Comparison of ENCODE assay signal across 8 mouse cellular contexts in the genomic region with DNA sequence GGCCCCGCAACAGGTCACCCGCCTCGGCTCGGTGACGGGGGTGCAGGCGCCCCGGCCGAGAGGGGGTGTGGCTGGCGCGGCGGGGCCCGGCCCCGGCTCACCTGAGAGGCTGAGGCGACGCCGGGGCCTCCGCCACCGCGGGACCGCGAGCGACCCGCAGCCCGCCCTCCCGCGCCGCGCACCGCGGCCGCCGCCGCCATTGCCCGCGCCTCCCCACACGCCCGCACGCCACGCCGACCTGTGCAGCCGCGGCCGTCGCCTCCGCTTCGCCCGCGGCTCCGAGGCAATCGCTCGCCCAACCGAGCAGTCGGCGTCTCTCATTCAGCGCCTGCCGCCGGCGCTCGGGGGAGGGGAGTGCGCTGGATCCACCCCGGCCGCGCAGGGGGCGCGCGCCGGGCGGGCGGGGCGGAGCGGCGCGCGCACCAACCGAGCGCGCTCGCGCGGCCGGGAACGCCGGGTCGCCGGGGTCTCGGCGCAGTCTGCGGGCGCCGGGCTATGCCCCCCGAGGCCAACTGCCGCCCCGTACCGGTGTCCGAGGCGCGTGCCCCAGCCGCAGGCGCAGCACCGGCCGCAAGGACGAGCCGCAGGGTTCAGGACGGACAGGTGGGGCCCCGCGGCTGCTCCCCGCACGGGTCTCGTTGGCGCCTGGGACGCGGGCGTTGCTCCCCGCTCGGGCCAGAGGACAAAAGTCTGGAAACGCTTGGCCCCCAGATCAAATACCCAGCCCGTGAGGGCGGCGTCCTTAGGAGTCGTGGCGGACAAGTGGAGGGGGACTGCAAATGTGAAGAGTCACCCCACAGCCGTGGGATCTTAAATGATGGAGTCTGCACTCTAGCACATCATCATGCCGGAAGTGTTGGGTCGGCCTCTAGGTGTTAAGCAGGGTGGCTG. TPM values are rescaled to one million over a fixed set of nuclear protein-coding genes. Genes with fewer than 3 reads are reported as not detected.
DNase-seq lines count a peak whose midpoint lies in the region; ATAC-seq and TF ChIP-seq lines count a peak whose summit lies in the region.

A gene (minus strand): TSS at position 376 of the 891 bp plus-strand sequence.

- WGBS in forebrain, postnatal 0 days, result under 1% methylated on average over 75 of the region's 124 CpGs
- under 1% methylated on average over 104 of the region's 124 CpGs for WGBS in hindbrain, embryonic 12.5 days

- TF ChIP-seq RAD21 in MEL (IDR thresholded peaks at IDR 0.05; ENCODE audit: low read depth, low read length), result no peak

- peak; percentile 68 for DNase-seq in MEL (ENCODE audit: low read depth, low spot score)
- DNase-seq in cerebellum, adult 11 months, result peak; percentile 58
- peak; percentile 81 for DNase-seq in forebrain, postnatal 0 days
- peak; percentile 50 to 67 for DNase-seq in layer of hippocampus, postnatal 25 days (ENCODE audit: extremely low spot score in 1 of 2, low spot score in 1 of 2)
- peak; percentile 64 for DNase-seq in lung, postnatal 14 days
- peak; percentile 77 for DNase-seq in ovary, postnatal 36 days (ENCODE audit: low spot score)
- DNase-seq in thymus, postnatal 36 days, result peak; percentile 79 to 84

- TF ChIP-seq POLR2A in MEL (IDR thresholded peaks at IDR 0.05; ENCODE audit: control insufficient read depth in 1 of 2, insufficient read depth in 1 of 2, low read depth in 1 of 2, low read length in 2 of 2, poor library complexity in 1 of 2), result peak in 1 of 2 experiments; percentile 23; a peak in 2 of 4 replicates

- no peak for TF ChIP-seq CTCF in MEL (IDR thresholded peaks at IDR 0.05 in 2 of 3, conservative IDR thresholded peaks at IDR 0.05 in 1 of 3; ENCODE audit: control insufficient read depth in 1 of 3, insufficient read depth in 1 of 3, low read depth in 2 of 3, low read length in 3 of 3, poor library complexity in 1 of 3, severe bottlenecking in 1 of 3)
- TF ChIP-seq CTCF in forebrain, postnatal 0 days (IDR thresholded peaks at IDR 0.05; ENCODE audit: low read depth), result no peak

- no peak for TF ChIP-seq EP300 in MEL (IDR thresholded peaks at IDR 0.05; ENCODE audit: low read depth in 1 of 2, low read length in 2 of 2)

- peaks cover 0 to 2% of the 10 kb centered on the region in 2 experiments; a peak in 1 of 4 replicates for H3K4me1 ChIP-seq in MEL (ENCODE audit: control insufficient read depth in 1 of 2, insufficient read depth in 2 of 2, low read length in 2 of 2)
- H3K4me1 ChIP-seq in forebrain, postnatal 0 days (ENCODE audit: insufficient read depth), result peaks cover 13% of the 10 kb centered on the region; the same call in 1 of the 2 replicates
- peaks cover 18% of the 10 kb centered on the region for H3K4me1 ChIP-seq in hindbrain, embryonic 12.5 days

- H3K4me3 ChIP-seq in MEL (ENCODE audit: control insufficient read depth in 1 of 2, insufficient read depth in 1 of 2, low read depth in 2 of 2, low read length in 2 of 2), result peak within 1 kb of the TSS; percentile 67 to 98
- peak within 1 kb of the TSS; percentile 96 for H3K4me3 ChIP-seq in forebrain, postnatal 0 days (ENCODE audit: low read depth, low read length)
- H3K4me3 ChIP-seq in hindbrain, embryonic 12.5 days, result peak within 1 kb of the TSS; percentile 97

- H3K9ac ChIP-seq in MEL (ENCODE audit: control insufficient read depth, low read depth, low read length, poor library complexity, severe bottlenecking), result peak within 1 kb of the TSS; percentile 75
- peak within 1 kb of the TSS; percentile 89 for H3K9ac ChIP-seq in forebrain, postnatal 0 days
- peak within 1 kb of the TSS; percentile 94 for H3K9ac ChIP-seq in hindbrain, embryonic 12.5 days

- peak within 1 kb of the TSS; percentile 82 for H3K4me2 ChIP-seq in forebrain, postnatal 0 days (ENCODE audit: low read depth)
- peak within 1 kb of the TSS; percentile 76 for H3K4me2 ChIP-seq in hindbrain, embryonic 12.5 days (replicated peaks)

- peaks cover 0 to 2% of the 10 kb centered on the region in 2 experiments; a peak in 2 of 4 replicates for H3K36me3 ChIP-seq in MEL (ENCODE audit: control insufficient read depth in 1 of 2, insufficient read depth in 2 of 2, low read length in 2 of 2)
- no peaks in the 10 kb centered on the region for H3K36me3 ChIP-seq in forebrain, postnatal 0 days (ENCODE audit: insufficient read depth)
- no peaks in the 10 kb centered on the region for H3K36me3 ChIP-seq in hindbrain, embryonic 12.5 days

- peak within 1 kb of the TSS; percentile 53; the same call in 1 of the 2 replicates for H3K27ac ChIP-seq in MEL (ENCODE audit: control insufficient read depth, low read depth, low read length)
- H3K27ac ChIP-seq in forebrain, postnatal 0 days (ENCODE audit: low read depth, low read length), result peak within 1 kb of the TSS; percentile 97
- H3K27ac ChIP-seq in hindbrain, embryonic 12.5 days, result peak within 1 kb of the TSS; percentile 99

- H3K27me3 ChIP-seq in MEL (ENCODE audit: control insufficient read depth in 1 of 2, insufficient read depth in 2 of 2, low read length in 2 of 2), result no peaks in the 10 kb centered on the region; a peak in 1 of 4 replicates
- no peaks in the 10 kb centered on the region for H3K27me3 ChIP-seq in forebrain, postnatal 0 days (ENCODE audit: insufficient read depth, low read length)
- no peaks in the 10 kb centered on the region for H3K27me3 ChIP-seq in hindbrain, embryonic 12.5 days

- ATAC-seq in forebrain, postnatal 0 days, result peak; percentile 87
- ATAC-seq in hindbrain, embryonic 12.5 days (ENCODE audit: low FRiP score), result peak; percentile 89

- H3K79me2 ChIP-seq in MEL (ENCODE audit: control insufficient read depth, insufficient read depth, low read length, poor library complexity), result peaks cover 1% of the 10 kb centered on the region; the same call in 1 of the 2 replicates

- H3K9me3 ChIP-seq in MEL (replicated peaks; ENCODE audit: insufficient read depth, low read length), result no peaks in the 10 kb centered on the region
- no peaks in the 10 kb centered on the region for H3K9me3 ChIP-seq in forebrain, postnatal 0 days (ENCODE audit: low read length)
- H3K9me3 ChIP-seq in hindbrain, embryonic 12.5 days (replicated peaks), result no peaks in the 10 kb centered on the region

TF ChIP-seq in MEL, 35 proteins besides CTCF, POLR2A, EP300 and RAD21:
- TF ChIP-seq NRF1 (IDR thresholded peaks at IDR 0.05; ENCODE audit: insufficient read depth, low read depth, low read length, poor library complexity, severe bottlenecking) (peak; percentile 36; the same call in 1 of the 2 replicates), USF1 (IDR thresholded peaks at IDR 0.05; ENCODE audit: low read depth, low read length) (no peak), JUND (IDR thresholded peaks at IDR 0.05; ENCODE audit: low read depth, low read length) (no peak), MAX (IDR thresholded peaks at IDR 0.05; ENCODE audit: low read length) (no peak)
TF ChIP-seq in MEL: peak in this region for 1.

RNA-seq across cellular contexts. Expression of the gene that starts here (rescaled TPM):
- total RNA-seq in MEL (2012; rRNA removed), result 7.8 and 12.7 TPM in 2 replicates
- 10 to 100 TPM in 1 of 2 experiments, not detected in 1; 16.4 TPM for polyA plus RNA-seq in MEL (2012; ENCODE audit: insufficient read depth in 1 of 2, insufficient read length in 2 of 2, low read depth in 1 of 2, low replicate concordance in 2 of 2, missing spikeins in 1 of 2)
- total RNA-seq in forebrain, postnatal 0 days (2014; rRNA removed), result 94.9 and 101 TPM in 2 replicates
- 59.7 and 85.9 TPM in 2 replicates for polyA plus RNA-seq in forebrain, postnatal 0 days (2015; fragmentation: Nextera tagmentation; extraction: Ambion mirVana)
- 123 and 132 TPM in 2 replicates for polyA plus RNA-seq in hindbrain, embryonic 12.5 days (2016; fragmentation: Nextera tagmentation; extraction: Ambion mirVana)
- total RNA-seq in layer of hippocampus, postnatal 25 days (2021), result 10 to 100 TPM; 64.5 to 69.2 TPM

Comparison
In these comparisons a context has a peak if more than half of its experiments do, and no peak if none do; other contexts are left out.
1. Peak in every context shown above with its lines: DNase-seq, ATAC-seq, H3K4me3 ChIP-seq and H3K27ac ChIP-seq.